Mouse (Mus musculus): ENCODE data around the gene Apol8. TPM values are rescaled to one million over a fixed set of nuclear protein-coding genes. Genes with fewer than 3 reads are reported as not detected.
A peak's percentile ranks its signal among the peaks of the same experiment; 100 is the strongest.

The Apol8 gene
- not detected in 2 replicates for polyA plus RNA-seq (2014; fragmentation: Nextera tagmentation; extraction: Ambion mirVana)

GRCm38 (mm10) chr15:77756848-77757247 lies at the start of gene Apol8:
Gene Apol8 (minus strand): TSS chr15:77757003.
- 13% methylated on average over 9 of the region's 9 CpGs for WGBS
- no peak within 1 kb of the TSS for H3K4me3 ChIP-seq (ENCODE audit: low read depth, low read length)
- DNase-seq (ENCODE audit: low spot score) (peak; percentile 81), ATAC-seq (replicated peaks; ENCODE audit: low FRiP score, low TSS enrichment, low read depth) (no peak)
- H3K9me3 ChIP-seq (ENCODE audit: control insufficient read depth, low read length): no peaks in the 10 kb centered on the region
- H3K9ac ChIP-seq (ENCODE audit: low read length): no peak within 1 kb of the TSS
- H3K27me3 ChIP-seq (replicated peaks; ENCODE audit: control insufficient read depth, insufficient read depth, low read length): no peaks in the 10 kb centered on the region
- H3K36me3 ChIP-seq (ENCODE audit: control insufficient read depth, insufficient read depth, low read length): peaks cover 18% of the 10 kb centered on the region
- H3K27ac ChIP-seq (ENCODE audit: low read depth): no peak within 1 kb of the TSS
- no peaks in the 10 kb centered on the region for H3K4me1 ChIP-seq (replicated peaks; ENCODE audit: control insufficient read depth, insufficient read depth, low read length)
- no peak within 1 kb of the TSS for H3K4me2 ChIP-seq (ENCODE audit: low read length)

GRCm38 (mm10) chr15:77805657-77806056 lies 48.9 kb upstream of the Apol8 start:
- Histone ChIP-seq H3K9ac (ENCODE audit: low read length) (no peak overlapping the region), H3K27me3 (replicated peaks; ENCODE audit: control insufficient read depth, insufficient read depth, low read length) (no peaks in the 10 kb centered on the region), H3K4me3 (ENCODE audit: low read depth, low read length) (no peak overlapping the region), H3K9me3 (ENCODE audit: control insufficient read depth, low read length) (no peaks in the 10 kb centered on the region), H3K4me2 (ENCODE audit: low read length) (no peak overlapping the region), H3K27ac (ENCODE audit: low read depth) (no peak overlapping the region), H3K4me1 (replicated peaks; ENCODE audit: control insufficient read depth, insufficient read depth, low read length) (peaks cover 15% of the 10 kb centered on the region), H3K36me3 (ENCODE audit: control insufficient read depth, insufficient read depth, low read length) (peaks cover 86% of the 10 kb centered on the region)
- DNase-seq (ENCODE audit: low spot score) (no peak), ATAC-seq (replicated peaks; ENCODE audit: low FRiP score, low TSS enrichment, low read depth) (no peak)
- 92% methylated on average over 4 of the region's 4 CpGs for WGBS

- Histone ChIP-seq H3K4me2 (ENCODE audit: low read length) (no peak overlapping the region), H3K27me3 (replicated peaks; ENCODE audit: control insufficient read depth, insufficient read depth, low read length) (no peaks in the 10 kb centered on the region), H3K9me3 (ENCODE audit: control insufficient read depth, low read length) (no peaks in the 10 kb centered on the region), H3K27ac (ENCODE audit: low read depth) (no peak overlapping the region), H3K4me1 (replicated peaks; ENCODE audit: control insufficient read depth, insufficient read depth, low read length) (peaks cover 19% of the 10 kb centered on the region), H3K4me3 (ENCODE audit: low read depth, low read length) (no peak overlapping the region), H3K9ac (ENCODE audit: low read length) (no peak overlapping the region), H3K36me3 (ENCODE audit: control insufficient read depth, insufficient read depth, low read length) (peaks cover 80% of the 10 kb centered on the region)
- DNase-seq (ENCODE audit: low spot score) (no peak), ATAC-seq (replicated peaks; ENCODE audit: low FRiP score, low TSS enrichment, low read depth) (no peak)
- WGBS: 80% methylated on average over 9 of the region's 9 CpGs
Observed at GRCm38 (mm10) chr15:77804949-77805348, 48.1 kb upstream of the Apol8 start.

- H3K9me3 ChIP-seq (ENCODE audit: control insufficient read depth, low read length): no peaks in the 10 kb centered on the region
- H3K27ac ChIP-seq (ENCODE audit: low read depth): no peak overlapping the region
- no peak overlapping the region for H3K4me2 ChIP-seq (ENCODE audit: low read length)
- H3K9ac ChIP-seq (ENCODE audit: low read length): no peak overlapping the region
- 82% methylated on average over 6 of the region's 6 CpGs for WGBS
- no peak for ATAC-seq (replicated peaks; ENCODE audit: low FRiP score, low TSS enrichment, low read depth)
- peaks cover 77% of the 10 kb centered on the region for H3K36me3 ChIP-seq (ENCODE audit: control insufficient read depth, insufficient read depth, low read length)
- H3K4me3 ChIP-seq (ENCODE audit: low read depth, low read length): no peak overlapping the region
- H3K27me3 ChIP-seq (replicated peaks; ENCODE audit: control insufficient read depth, insufficient read depth, low read length): no peaks in the 10 kb centered on the region
- peaks cover 24% of the 10 kb centered on the region for H3K4me1 ChIP-seq (replicated peaks; ENCODE audit: control insufficient read depth, insufficient read depth, low read length)
- DNase-seq (ENCODE audit: low spot score): no peak
Observed at GRCm38 (mm10) chr15:77804460-77804859, 47.7 kb upstream of the Apol8 start.

GRCm38 (mm10) chr15:77803747-77804146 lies 46.9 kb upstream of the Apol8 start:
- H3K27me3 ChIP-seq (replicated peaks; ENCODE audit: control insufficient read depth, insufficient read depth, low read length): no peaks in the 10 kb centered on the region
- H3K27ac ChIP-seq (ENCODE audit: low read depth): no peak overlapping the region
- no peak overlapping the region for H3K4me2 ChIP-seq (ENCODE audit: low read length)
- DNase-seq (ENCODE audit: low spot score) (no peak), ATAC-seq (replicated peaks; ENCODE audit: low FRiP score, low TSS enrichment, low read depth) (no peak)
- H3K9me3 ChIP-seq (ENCODE audit: control insufficient read depth, low read length): no peaks in the 10 kb centered on the region
- peaks cover 31% of the 10 kb centered on the region for H3K4me1 ChIP-seq (replicated peaks; ENCODE audit: control insufficient read depth, insufficient read depth, low read length)
- H3K4me3 ChIP-seq (ENCODE audit: low read depth, low read length): no peak overlapping the region
- no peak overlapping the region for H3K9ac ChIP-seq (ENCODE audit: low read length)
- WGBS: 80% methylated on average over 3 of the region's 3 CpGs
- peaks cover 70% of the 10 kb centered on the region for H3K36me3 ChIP-seq (ENCODE audit: control insufficient read depth, insufficient read depth, low read length)

GRCm38 (mm10) chr15:77802992-77803391 lies 46.2 kb upstream of the Apol8 start:
- Histone ChIP-seq H3K4me2 (ENCODE audit: low read length) (no peak overlapping the region), H3K27me3 (replicated peaks; ENCODE audit: control insufficient read depth, insufficient read depth, low read length) (no peaks in the 10 kb centered on the region), H3K27ac (ENCODE audit: low read depth) (no peak overlapping the region), H3K9me3 (ENCODE audit: control insufficient read depth, low read length) (no peaks in the 10 kb centered on the region), H3K36me3 (ENCODE audit: control insufficient read depth, insufficient read depth, low read length) (peaks cover 65% of the 10 kb centered on the region), H3K4me3 (ENCODE audit: low read depth, low read length) (no peak overlapping the region), H3K9ac (ENCODE audit: low read length) (no peak overlapping the region), H3K4me1 (replicated peaks; ENCODE audit: control insufficient read depth, insufficient read depth, low read length) (peaks cover 38% of the 10 kb centered on the region)
- 75% methylated on average over 4 of the region's 4 CpGs for WGBS
- ATAC-seq (replicated peaks; ENCODE audit: low FRiP score, low TSS enrichment, low read depth) (no peak), DNase-seq (ENCODE audit: low spot score) (no peak)

GRCm38 (mm10) chr15:77801188-77801587 lies 44.4 kb upstream of the Apol8 start:
- H3K4me2 ChIP-seq (ENCODE audit: low read length): no peak overlapping the region
- WGBS: 60% methylated on average over 4 of the region's 4 CpGs
- no peaks in the 10 kb centered on the region for H3K9me3 ChIP-seq (ENCODE audit: control insufficient read depth, low read length)
- no peak overlapping the region for H3K4me3 ChIP-seq (ENCODE audit: low read depth, low read length)
- no peak for ATAC-seq (replicated peaks; ENCODE audit: low FRiP score, low TSS enrichment, low read depth)
- H3K4me1 ChIP-seq (replicated peaks; ENCODE audit: control insufficient read depth, insufficient read depth, low read length): peaks cover 45% of the 10 kb centered on the region
- no peak overlapping the region for H3K9ac ChIP-seq (ENCODE audit: low read length)
- H3K27ac ChIP-seq (ENCODE audit: low read depth): peak overlapping the region; percentile 96
- no peaks in the 10 kb centered on the region for H3K27me3 ChIP-seq (replicated peaks; ENCODE audit: control insufficient read depth, insufficient read depth, low read length)
- peaks cover 63% of the 10 kb centered on the region for H3K36me3 ChIP-seq (ENCODE audit: control insufficient read depth, insufficient read depth, low read length)
- DNase-seq (ENCODE audit: low spot score): no peak

- 0 out of 2 replicates have a peak, but pooled peaks have one; percentile 16 for ATAC-seq (replicated peaks; ENCODE audit: low FRiP score, low TSS enrichment, low read depth)
- Histone ChIP-seq H3K27me3 (replicated peaks; ENCODE audit: control insufficient read depth, insufficient read depth, low read length) (no peaks in the 10 kb centered on the region), H3K36me3 (ENCODE audit: control insufficient read depth, insufficient read depth, low read length) (peaks cover 64% of the 10 kb centered on the region), H3K27ac (ENCODE audit: low read depth) (peak overlapping the region; percentile 96), H3K4me1 (replicated peaks; ENCODE audit: control insufficient read depth, insufficient read depth, low read length) (peaks cover 45% of the 10 kb centered on the region), H3K9me3 (ENCODE audit: control insufficient read depth, low read length) (no peaks in the 10 kb centered on the region), H3K4me2 (ENCODE audit: low read length) (no peak overlapping the region), H3K9ac (ENCODE audit: low read length) (no peak overlapping the region), H3K4me3 (ENCODE audit: low read depth, low read length) (no peak overlapping the region)
- DNase-seq (ENCODE audit: low spot score): no peak
Observed at GRCm38 (mm10) chr15:77800511-77800910, 43.7 kb upstream of the Apol8 start.
